8 mouse cellular contexts compared by ENCODE assay signal in the genomic region with DNA sequence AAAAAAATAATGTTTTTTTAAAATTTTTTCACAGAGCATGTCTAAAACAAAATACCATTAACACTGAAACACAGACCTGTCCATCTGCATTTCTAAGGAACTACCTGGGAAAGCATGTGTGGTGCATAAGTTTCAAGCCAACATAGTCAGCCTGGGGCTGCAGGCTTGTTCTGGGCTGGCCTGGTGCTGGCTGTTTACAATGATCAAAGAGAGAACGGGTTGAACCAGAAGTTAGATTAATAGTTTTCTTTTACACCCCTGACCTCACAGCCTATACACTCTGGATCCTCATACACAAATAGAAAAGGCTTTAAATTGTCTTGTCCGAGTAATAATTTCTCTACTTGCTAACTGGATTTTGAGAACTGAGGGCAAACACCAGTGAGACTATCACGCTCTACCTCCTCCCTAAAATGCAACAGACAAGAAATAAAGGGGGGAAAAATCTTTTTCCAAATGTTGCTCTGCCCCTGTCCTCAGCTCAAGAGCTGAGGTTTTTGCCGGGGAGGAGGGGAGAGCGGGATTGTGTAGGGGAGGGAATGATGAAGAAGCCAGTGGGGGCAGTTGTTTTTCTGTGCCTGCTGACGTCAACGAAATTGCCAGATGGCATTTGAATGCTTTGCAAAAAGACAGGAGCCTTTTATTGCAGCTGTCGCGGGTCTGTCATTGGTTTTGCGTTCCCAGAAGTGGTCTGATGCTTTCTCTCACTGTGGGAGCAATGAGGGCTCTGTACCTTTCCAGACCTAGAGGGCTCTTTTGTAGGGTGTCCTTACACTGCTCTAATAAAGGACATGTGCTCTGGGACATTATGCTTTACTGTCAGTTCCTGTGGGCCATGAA.
DNase-seq lines count a peak whose midpoint lies in the region; ATAC-seq and TF ChIP-seq lines count a peak whose summit lies in the region.

No protein-coding gene starts in this region.

- WGBS in intestine, embryonic 14.5 days, result 16% methylated on average over 10 of the region's 10 CpGs
- WGBS in intestine, postnatal 0 days, result 38% methylated on average over 10 of the region's 10 CpGs
- 30% methylated on average over 10 of the region's 10 CpGs for WGBS in embryonic facial prominence, embryonic 12.5 days
- WGBS in stomach, embryonic 15.5 days, result 23% methylated on average over 10 of the region's 10 CpGs

- peak; percentile 71 for ATAC-seq in intestine, embryonic 14.5 days (replicated peaks; ENCODE audit: low FRiP score, low TSS enrichment, low read depth)
- no peak for ATAC-seq in intestine, postnatal 0 days
- peak; percentile 64; the same call in 1 of the 2 replicates for ATAC-seq in embryonic facial prominence, embryonic 12.5 days (ENCODE audit: insufficient number of reproducible peaks, insufficient read depth, low FRiP score, low TSS enrichment)
- peak; percentile 21; the same call in 1 of the 2 replicates for ATAC-seq in stomach, embryonic 15.5 days (ENCODE audit: insufficient read depth, low FRiP score, low read depth)

- H3K4me3 ChIP-seq in intestine, embryonic 14.5 days (ENCODE audit: low read depth, low read length), result no peak overlapping the region
- H3K4me3 ChIP-seq in intestine, postnatal 0 days (ENCODE audit: low read depth, low read length), result no peak overlapping the region
- no peak overlapping the region for H3K4me3 ChIP-seq in embryonic facial prominence, embryonic 12.5 days
- no peak overlapping the region for H3K4me3 ChIP-seq in stomach, embryonic 15.5 days (replicated peaks)

- no peak for TF ChIP-seq CTCF in intestine, postnatal 0 days (IDR thresholded peaks at IDR 0.05; ENCODE audit: low read depth)

- H3K27me3 ChIP-seq in intestine, embryonic 14.5 days (replicated peaks; ENCODE audit: control insufficient read depth, insufficient read depth, low read length), result no peaks in the 10 kb centered on the region
- H3K27me3 ChIP-seq in intestine, postnatal 0 days (replicated peaks; ENCODE audit: control insufficient read depth, insufficient read depth, low read length), result no peaks in the 10 kb centered on the region
- H3K27me3 ChIP-seq in embryonic facial prominence, embryonic 12.5 days, result no peaks in the 10 kb centered on the region
- no peaks in the 10 kb centered on the region for H3K27me3 ChIP-seq in stomach, embryonic 15.5 days (replicated peaks)

- H3K4me1 ChIP-seq in intestine, embryonic 14.5 days (replicated peaks; ENCODE audit: control insufficient read depth, insufficient read depth, low read length), result peaks cover 19% of the 10 kb centered on the region
- H3K4me1 ChIP-seq in intestine, postnatal 0 days (replicated peaks; ENCODE audit: control insufficient read depth, insufficient read depth, low read length), result no peaks in the 10 kb centered on the region
- H3K4me1 ChIP-seq in embryonic facial prominence, embryonic 12.5 days, result no peaks in the 10 kb centered on the region; the same call in 1 of the 2 replicates
- H3K4me1 ChIP-seq in stomach, embryonic 15.5 days, result peaks cover 11% of the 10 kb centered on the region; the same call in 1 of the 2 replicates

- peak overlapping the region; percentile 22; the same call in 1 of the 2 replicates for H3K4me2 ChIP-seq in intestine, embryonic 14.5 days (ENCODE audit: low read length)
- no peak overlapping the region for H3K4me2 ChIP-seq in intestine, postnatal 0 days (replicated peaks; ENCODE audit: low read depth)
- H3K4me2 ChIP-seq in embryonic facial prominence, embryonic 12.5 days (replicated peaks), result no peak overlapping the region
- H3K4me2 ChIP-seq in stomach, embryonic 15.5 days, result no peak overlapping the region

- H3K36me3 ChIP-seq in intestine, embryonic 14.5 days (ENCODE audit: control insufficient read depth, insufficient read depth, low read length), result no peaks in the 10 kb centered on the region
- H3K36me3 ChIP-seq in intestine, postnatal 0 days (ENCODE audit: control insufficient read depth, insufficient read depth), result no peaks in the 10 kb centered on the region
- H3K36me3 ChIP-seq in embryonic facial prominence, embryonic 12.5 days, result no peaks in the 10 kb centered on the region
- H3K36me3 ChIP-seq in stomach, embryonic 15.5 days, result no peaks in the 10 kb centered on the region

- peaks cover 5% of the 10 kb centered on the region for H3K9me3 ChIP-seq in intestine, embryonic 14.5 days (ENCODE audit: control insufficient read depth, low read length)
- H3K9me3 ChIP-seq in intestine, postnatal 0 days (ENCODE audit: control insufficient read depth), result no peaks in the 10 kb centered on the region
- 0 out of 2 replicates have a peak, but pooled peaks cover 6% of the 10 kb centered on the region for H3K9me3 ChIP-seq in embryonic facial prominence, embryonic 12.5 days
- no peaks in the 10 kb centered on the region for H3K9me3 ChIP-seq in stomach, embryonic 15.5 days

- H3K27ac ChIP-seq in intestine, embryonic 14.5 days (ENCODE audit: low read depth), result peak overlapping the region; percentile 62
- no peak overlapping the region for H3K27ac ChIP-seq in intestine, postnatal 0 days (ENCODE audit: low read depth, low read length)
- H3K27ac ChIP-seq in embryonic facial prominence, embryonic 12.5 days, result no peak overlapping the region
- peak overlapping the region; percentile 33; the same call in 1 of the 2 replicates for H3K27ac ChIP-seq in stomach, embryonic 15.5 days

- peak; percentile 54 for DNase-seq in intestine, embryonic 14.5 days (ENCODE audit: low spot score)
- DNase-seq in hindlimb bud, embryonic 11.5 days (ENCODE audit: extremely low spot score, low read depth, low spot score), result peak; percentile 10
- peak; percentile 75 for DNase-seq in mesoderm, embryonic 11.5 days (ENCODE audit: low read depth, low spot score)
- no peak for DNase-seq in c-Kit-positive CD71-positive TER-119-positive erythroid progenitor cells, embryonic 14.5 days (ENCODE audit: low spot score)
- no peak for DNase-seq in adipocyte (ENCODE audit: low spot score)

- H3K9ac ChIP-seq in intestine, embryonic 14.5 days (ENCODE audit: low read length), result no peak overlapping the region
- H3K9ac ChIP-seq in intestine, postnatal 0 days (ENCODE audit: low read depth, low read length), result no peak overlapping the region
- no peak overlapping the region for H3K9ac ChIP-seq in embryonic facial prominence, embryonic 12.5 days
- H3K9ac ChIP-seq in stomach, embryonic 15.5 days, result no peak overlapping the region

Comparison
In these comparisons a context has a peak if more than half of its experiments do, and no peak if none do; other contexts are left out.
1. H3K27ac ChIP-seq: peak in intestine, embryonic 14.5 days (single experiment) and stomach, embryonic 15.5 days (single experiment); none in intestine, postnatal 0 days (single experiment) and embryonic facial prominence, embryonic 12.5 days (single experiment).
2. DNase-seq: peak in intestine, embryonic 14.5 days (single experiment), hindlimb bud, embryonic 11.5 days (single experiment) and mesoderm, embryonic 11.5 days (single experiment); none in c-Kit-positive CD71-positive TER-119-positive erythroid progenitor cells, embryonic 14.5 days (single experiment) and adipocyte (single experiment).